Mouse (Mus musculus) liver, embryonic 15.5 days (tissue): ENCODE results near the gene Wwp2. TPM values are rescaled to one million over a fixed set of nuclear protein-coding genes. Genes with fewer than 3 reads are reported as not detected.
A peak's percentile ranks its signal among the peaks of the same experiment; 100 is the strongest.

Experiments
- microRNA counts: library from miRNA; unstranded; fragments of <30 nt; microRNA quantifications from one replicate; lab custom pipeline; 2016
- microRNA-seq: library from miRNA; unstranded; fragments of <30 nt; microRNA quantifications from one replicate; pipeline ENCODE4, GENCODE M21; 2016
- polyA plus RNA-seq: library from polyadenylated mRNA; unstranded; fragments of >200 nt; fragmentation: Nextera tagmentation; extraction: Ambion mirVana; gene quantifications from 2 replicates; pipeline ENCODE4 v1.2.1, GENCODE M21; 2015

Gene Wwp2
- polyA plus RNA-seq, 1 experiment from 2014 or later, result 32.3 TPM

MicroRNAs within 50 kb of the gene (microRNA counts, 519-probe panel; counts per million panel counts)
- microRNA mmu-miR-140 (lab: Ali Mortazavi, UCI), result 3,574 counts per million, percentile 72 among the panel's probes with 10 or more counts

Small RNA genes within 50 kb of the gene (microRNA-seq; reads per million reads assigned to microRNA genes)
- gene Mir140, result 5,206 reads per million, percentile 89 among the genes with 10 or more reads in this experiment

Other genes with a start within 250 kb of the Wwp2 start
- 1.3 and 1.6 TPM in 2 replicates for gene Nfat5, start 142.9 kb upstream of the Wwp2 start, polyA plus RNA-seq
- 14.0 and 15.0 TPM in 2 replicates for gene Nqo1, start 33.2 kb upstream of the Wwp2 start, polyA plus RNA-seq
- 26.0 and 27.1 TPM in 2 replicates for gene Nob1, start 11.3 kb upstream of the Wwp2 start, polyA plus RNA-seq
- gene Psmd7, start 152.1 kb downstream of the Wwp2 start, polyA plus RNA-seq, result 118 and 120 TPM in 2 replicates